Mouse (Mus musculus) testis, adult 2 months (tissue): Measurements from ENCODE around the gene Col6a4.

Experiments
- CTCF ChIP-seq: fragments of 200-500 bp; IDR thresholded peaks from 2 replicates; pipeline ENCODE4 v1.5.1; 2012; ENCODE audit warnings: low read depth, mild to moderate bottlenecking, inconsistent platforms, low read length, moderate library complexity; ENCODE audit not compliant: control insufficient read depth, insufficient read depth, insufficient replicate concordance
- POLR2A ChIP-seq: fragments of 200-500 bp; IDR thresholded peaks from 2 replicates; pipeline ENCODE4 v1.6.1; 2012; ENCODE audit warnings: low read depth, mild to moderate bottlenecking, inconsistent platforms, low read length, moderate library complexity; ENCODE audit not compliant: control insufficient read depth

- TF ChIP-seq POLR2A (no peak), CTCF (no peak)
Measured at GRCm38 (mm10) chr9:106043921-106044503, 52.6 kb downstream of the Col6a4 start.
